Mouse (Mus musculus): ENCODE results near the gene Fat4. TPM values are rescaled to one million over a fixed set of nuclear protein-coding genes. Genes with fewer than 3 reads are reported as not detected.
A peak's percentile ranks its signal among the peaks of the same experiment; 100 is the strongest.

The Fat4 gene
- 2.8 and 3.1 TPM in 2 replicates for polyA plus RNA-seq (2015; fragmentation: Nextera tagmentation; extraction: Ambion mirVana)

- peak within 1 kb of the TSS; percentile 96 for H3K27ac ChIP-seq (replicated peaks)
- under 1% methylated on average over 29 of the region's 29 CpGs for WGBS
These were observed at the start of gene Fat4 for GRCm38 (mm10) chr3:38886890-38887355. TSS of gene Fat4 (plus strand) at chr3:38886940.

GRCm38 (mm10) chr3:38839438-38839837 lies 47.3 kb upstream of the Fat4 start:
- no peaks in the 10 kb centered on the region for H3K4me1 ChIP-seq
- no peaks in the 10 kb centered on the region for H3K27me3 ChIP-seq (replicated peaks)
- no peak for ATAC-seq (ENCODE audit: extremely low read depth, insufficient number of reproducible peaks, low FRiP score, low TSS enrichment)
- H3K4me2 ChIP-seq: no peak overlapping the region
- no peak overlapping the region for H3K9ac ChIP-seq
- H3K9me3 ChIP-seq: no peaks in the 10 kb centered on the region
- H3K27ac ChIP-seq (replicated peaks): no peak overlapping the region
- H3K36me3 ChIP-seq: no peaks in the 10 kb centered on the region
- WGBS: 73% methylated on average over 2 of the region's 2 CpGs
- H3K4me3 ChIP-seq: no peak overlapping the region

More at GRCm38 (mm10) chr3:38886890-38887355, at the start of gene Fat4:
- no peak for ATAC-seq (ENCODE audit: extremely low read depth, insufficient number of reproducible peaks, low FRiP score, low TSS enrichment)
- Histone ChIP-seq H3K9ac (peak within 1 kb of the TSS; percentile 89), H3K4me2 (peak within 1 kb of the TSS; percentile 99), H3K36me3 (peaks cover 33% of the 10 kb centered on the region), H3K27me3 (replicated peaks) (peaks cover 4% of the 10 kb centered on the region; the same call in 1 of the 2 replicates), H3K4me3 (peak within 1 kb of the TSS; percentile 82), H3K9me3 (no peaks in the 10 kb centered on the region), H3K4me1 (peaks cover 37% of the 10 kb centered on the region)

DNA sequence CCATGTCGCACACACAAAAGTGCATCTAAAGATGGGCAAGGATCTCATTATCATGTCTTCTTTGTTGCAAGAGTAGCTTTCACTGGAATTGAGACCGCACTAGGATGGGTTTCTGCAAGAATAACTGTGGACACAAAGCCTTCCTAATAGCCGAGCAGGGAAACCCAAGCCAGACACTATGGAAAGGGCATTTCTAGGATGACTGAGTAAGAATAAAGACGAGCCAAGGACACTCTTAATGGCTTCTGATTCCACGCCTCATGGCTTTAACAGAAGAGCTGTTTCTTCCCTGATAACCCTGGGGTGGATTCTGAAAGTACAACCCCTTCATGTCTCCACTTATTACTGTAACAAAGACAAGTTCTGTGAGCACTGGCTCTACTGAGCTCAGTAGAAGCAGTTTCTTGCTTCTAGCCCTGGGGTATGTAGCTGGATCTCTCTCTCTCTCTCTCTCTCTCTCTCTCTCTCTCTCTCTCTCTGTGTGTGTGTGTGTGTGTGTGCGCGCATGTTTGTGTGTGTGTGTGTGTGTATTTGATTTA lies 43.7 kb upstream of the Fat4 start:
- H3K4me2 ChIP-seq: no peak overlapping the region
- no peak overlapping the region for H3K27ac ChIP-seq (replicated peaks)
- WGBS: 86% methylated on average over 7 of the region's 7 CpGs
- H3K27me3 ChIP-seq (replicated peaks): no peaks in the 10 kb centered on the region
- H3K9ac ChIP-seq: no peak overlapping the region
- no peaks in the 10 kb centered on the region for H3K9me3 ChIP-seq
- no peak overlapping the region for H3K4me3 ChIP-seq
- peaks cover 6% of the 10 kb centered on the region for H3K4me1 ChIP-seq
- no peak for ATAC-seq (ENCODE audit: extremely low read depth, insufficient number of reproducible peaks, low FRiP score, low TSS enrichment)
- H3K36me3 ChIP-seq: no peaks in the 10 kb centered on the region

GRCm38 (mm10) chr3:38846602-38847382 lies 39.9 kb upstream of the Fat4 start:
- Histone ChIP-seq H3K9ac (no peak overlapping the region), H3K27ac (replicated peaks) (no peak overlapping the region), H3K27me3 (replicated peaks) (no peaks in the 10 kb centered on the region), H3K36me3 (no peaks in the 10 kb centered on the region), H3K4me1 (peaks cover 6% of the 10 kb centered on the region), H3K4me2 (no peak overlapping the region), H3K9me3 (no peaks in the 10 kb centered on the region), H3K4me3 (no peak overlapping the region)
- no peak for ATAC-seq (ENCODE audit: extremely low read depth, insufficient number of reproducible peaks, low FRiP score, low TSS enrichment)
- 33% methylated on average over 11 of the region's 11 CpGs for WGBS

DNA sequence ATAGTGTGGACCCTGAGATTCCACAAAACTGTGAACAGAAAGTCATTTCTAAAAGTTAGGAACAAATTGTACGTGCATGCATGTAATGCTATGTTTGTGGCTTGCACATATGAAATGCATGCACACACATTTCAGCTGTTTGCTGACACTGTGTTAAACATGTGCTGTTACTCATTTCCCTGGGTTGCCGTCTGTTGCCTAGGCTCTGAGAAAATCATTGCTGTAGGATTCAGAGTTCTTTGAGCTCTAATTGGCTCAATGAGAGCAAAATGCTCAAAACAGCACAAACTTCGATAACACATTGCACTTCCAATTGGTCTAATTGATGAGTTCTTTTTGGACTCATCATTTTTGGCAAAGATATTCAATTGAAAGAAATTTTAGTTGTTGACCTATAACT lies 37.7 kb upstream of the Fat4 start:
- Histone ChIP-seq H3K4me3 (no peak overlapping the region), H3K4me1 (peaks cover 6% of the 10 kb centered on the region), H3K4me2 (no peak overlapping the region), H3K9ac (no peak overlapping the region), H3K9me3 (no peaks in the 10 kb centered on the region), H3K27me3 (replicated peaks) (no peaks in the 10 kb centered on the region), H3K27ac (replicated peaks) (no peak overlapping the region), H3K36me3 (no peaks in the 10 kb centered on the region)
- WGBS: 76% methylated on average over 3 of the region's 3 CpGs
- ATAC-seq (ENCODE audit: extremely low read depth, insufficient number of reproducible peaks, low FRiP score, low TSS enrichment): no peak

DNA sequence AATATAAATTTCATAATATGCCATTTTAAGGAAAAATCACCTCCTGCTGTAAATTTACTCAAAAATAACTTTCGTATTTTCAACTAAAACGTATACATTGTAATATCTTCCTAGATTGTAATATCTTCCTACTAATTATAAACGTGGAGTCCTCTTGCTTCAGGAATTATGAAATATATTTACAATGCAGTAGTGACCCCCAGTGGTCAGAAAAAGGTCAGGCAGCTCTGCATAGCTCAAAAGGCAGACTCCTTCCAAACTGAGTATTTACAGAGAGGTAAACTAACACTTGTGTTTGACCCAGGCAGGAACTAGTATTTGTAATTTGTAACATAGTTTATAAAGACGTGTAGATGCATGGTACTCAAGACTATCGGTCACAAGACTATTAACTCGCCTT lies 37.2 kb upstream of the Fat4 start:
- no peak overlapping the region for H3K27ac ChIP-seq (replicated peaks)
- no peak overlapping the region for H3K4me3 ChIP-seq
- H3K9ac ChIP-seq: no peak overlapping the region
- H3K4me2 ChIP-seq: no peak overlapping the region
- 21% methylated on average over 6 of the region's 6 CpGs for WGBS
- no peaks in the 10 kb centered on the region for H3K27me3 ChIP-seq (replicated peaks)
- H3K4me1 ChIP-seq: peaks cover 6% of the 10 kb centered on the region
- no peaks in the 10 kb centered on the region for H3K36me3 ChIP-seq
- ATAC-seq (ENCODE audit: extremely low read depth, insufficient number of reproducible peaks, low FRiP score, low TSS enrichment): no peak
- no peaks in the 10 kb centered on the region for H3K9me3 ChIP-seq

DNA sequence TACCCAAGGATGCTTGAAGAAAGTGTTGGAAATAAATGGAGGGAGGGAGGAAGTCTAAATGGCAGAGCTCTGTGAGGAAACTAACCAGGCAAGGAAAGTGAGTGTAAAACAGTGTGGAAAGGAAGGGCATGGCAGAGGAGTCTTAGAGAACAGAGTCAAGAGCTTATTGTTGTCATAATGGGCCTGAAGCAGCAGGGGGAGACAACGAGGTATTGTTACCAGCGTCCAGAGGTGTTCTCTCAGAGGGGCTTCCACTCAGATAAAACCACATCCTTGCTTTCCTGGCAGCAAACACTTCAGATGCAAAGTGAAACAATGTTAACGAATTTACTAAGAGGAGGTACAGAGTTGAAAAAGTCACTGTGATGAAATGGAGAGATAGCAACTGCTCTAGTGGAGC lies 33.1 kb upstream of the Fat4 start:
- Histone ChIP-seq H3K27me3 (replicated peaks) (no peaks in the 10 kb centered on the region), H3K4me3 (no peak overlapping the region), H3K4me1 (no peaks in the 10 kb centered on the region), H3K27ac (replicated peaks) (no peak overlapping the region), H3K9me3 (no peaks in the 10 kb centered on the region), H3K4me2 (no peak overlapping the region), H3K9ac (no peak overlapping the region), H3K36me3 (no peaks in the 10 kb centered on the region)
- WGBS: 17% methylated on average over 3 of the region's 3 CpGs
- no peak for ATAC-seq (ENCODE audit: extremely low read depth, insufficient number of reproducible peaks, low FRiP score, low TSS enrichment)

DNA sequence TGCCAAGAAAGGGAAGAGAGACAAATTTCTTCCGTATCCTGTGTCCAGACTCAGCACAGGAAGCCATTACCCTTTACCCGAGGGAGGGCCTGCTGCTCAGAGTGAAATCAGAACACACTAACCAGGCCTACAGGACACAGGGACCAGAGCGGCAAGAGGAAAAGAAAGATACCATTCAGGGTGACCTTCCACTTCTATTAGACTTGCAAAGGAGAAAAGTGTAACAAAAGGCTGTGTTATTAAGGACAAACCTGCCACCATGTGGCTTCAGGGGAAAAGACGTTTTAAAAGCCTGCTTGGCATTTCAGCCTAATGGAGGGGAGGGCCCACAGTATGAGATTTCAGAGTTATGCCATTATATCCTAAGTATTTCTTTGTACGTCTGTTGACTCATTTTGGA lies 26.1 kb upstream of the Fat4 start:
- no peak overlapping the region for H3K4me3 ChIP-seq
- peaks cover 18% of the 10 kb centered on the region for H3K4me1 ChIP-seq
- H3K9ac ChIP-seq: no peak overlapping the region
- no peaks in the 10 kb centered on the region for H3K27me3 ChIP-seq (replicated peaks)
- no peak overlapping the region for H3K27ac ChIP-seq (replicated peaks)
- H3K9me3 ChIP-seq: no peaks in the 10 kb centered on the region
- no peak overlapping the region for H3K4me2 ChIP-seq
- H3K36me3 ChIP-seq: no peaks in the 10 kb centered on the region
- 29% methylated on average over 5 of the region's 5 CpGs for WGBS
- no peak for ATAC-seq (ENCODE audit: extremely low read depth, insufficient number of reproducible peaks, low FRiP score, low TSS enrichment)

- no peak for ATAC-seq (ENCODE audit: extremely low read depth, insufficient number of reproducible peaks, low FRiP score, low TSS enrichment)
- Histone ChIP-seq H3K4me3 (no peak overlapping the region), H3K27me3 (replicated peaks) (no peaks in the 10 kb centered on the region), H3K9me3 (peaks cover 6% of the 10 kb centered on the region; the same call in 1 of the 2 replicates), H3K4me2 (no peak overlapping the region), H3K4me1 (no peaks in the 10 kb centered on the region), H3K9ac (no peak overlapping the region), H3K27ac (replicated peaks) (no peak overlapping the region), H3K36me3 (no peaks in the 10 kb centered on the region)
- 70% methylated on average over 2 of the region's 2 CpGs for WGBS
These were observed 15.4 kb upstream of the Fat4 start for GRCm38 (mm10) chr3:38871291-38871690.

GRCm38 (mm10) chr3:38875872-38876271 lies 10.9 kb upstream of the Fat4 start:
- no peak for ATAC-seq (ENCODE audit: extremely low read depth, insufficient number of reproducible peaks, low FRiP score, low TSS enrichment)
- H3K4me2 ChIP-seq: no peak overlapping the region
- no peaks in the 10 kb centered on the region for H3K27me3 ChIP-seq (replicated peaks)
- H3K9me3 ChIP-seq: peaks cover 6% of the 10 kb centered on the region; the same call in 1 of the 2 replicates
- no peaks in the 10 kb centered on the region for H3K36me3 ChIP-seq
- H3K4me3 ChIP-seq: no peak overlapping the region
- no peak overlapping the region for H3K27ac ChIP-seq (replicated peaks)
- WGBS: 88% methylated on average over 2 of the region's 2 CpGs
- no peak overlapping the region for H3K9ac ChIP-seq
- H3K4me1 ChIP-seq: no peaks in the 10 kb centered on the region

- 92% methylated on average over 4 of the region's 4 CpGs for WGBS
- Histone ChIP-seq H3K27me3 (replicated peaks) (no peaks in the 10 kb centered on the region), H3K4me1 (no peaks in the 10 kb centered on the region), H3K9ac (no peak overlapping the region), H3K9me3 (peaks cover 8% of the 10 kb centered on the region; the same call in 1 of the 2 replicates), H3K27ac (replicated peaks) (no peak overlapping the region), H3K4me3 (no peak overlapping the region), H3K36me3 (no peaks in the 10 kb centered on the region), H3K4me2 (no peak overlapping the region)
- no peak for ATAC-seq (ENCODE audit: extremely low read depth, insufficient number of reproducible peaks, low FRiP score, low TSS enrichment)
These were observed 10.0 kb upstream of the Fat4 start for GRCm38 (mm10) chr3:38876706-38877105.

Measured in heart, embryonic 13.5 days (tissue).